Mouse (Mus musculus): ENCODE results near the gene Mast1. TPM values are rescaled to one million over a fixed set of nuclear protein-coding genes. Genes with fewer than 3 reads are reported as not detected.

Gene Mast1
- polyA plus RNA-seq (2014; fragmentation: Illumina TruSeq; extraction: RNeasy Lipid Tissue Mini Kit (QIAGEN cat#74804)), result not detected

GRCm38 (mm10) chr8:84936962-84937546, at the start of gene Mast1:
TSS of gene Mast1 (minus strand) at chr8:84937359.

GRCm38 (mm10) chr8:84978248-84978940, 41.2 kb upstream of the Mast1 start, which contains the start of gene Junb:
TSS of gene Junb (minus strand) at chr8:84978718.

GRCm38 (mm10) chr8:84969241-84970134, 32.3 kb upstream of the Mast1 start, which contains the start of the genes Gm49661, Prdx2 and Rnaseh2a:
TSS of gene Gm49661 (minus strand) at chr8:84969433.
TSS of gene Prdx2 (plus strand) at chr8:84969587.
TSS of gene Rnaseh2a (minus strand) at chr8:84969767.

GRCm38 (mm10) chr8:84946528-84947240, 9.5 kb upstream of the Mast1 start, which contains the start of gene Rtbdn:
TSS of gene Rtbdn (plus strand) at chr8:84946991.

GRCm38 (mm10) chr8:84908421-84909161, 28.6 kb downstream of the Mast1 start, which contains the start of gene Dnase2a:
TSS of gene Dnase2a (plus strand) at chr8:84908560.

GRCm38 (mm10) chr8:84901752-84902151, 35.4 kb downstream of the Mast1 start, which contains the start of gene Klf1:
TSS of gene Klf1 (plus strand) at chr8:84901928.

GRCm38 (mm10) chr8:84893709-84894134, 43.4 kb downstream of the Mast1 start, which contains the start of gene Gcdh:
TSS of gene Gcdh (minus strand) at chr8:84893921.

GRCm38 (mm10) chr8:84871376-84872308, 65.5 kb downstream of the Mast1 start, which contains the start of gene Syce2:
TSS of gene Syce2 (plus strand) at chr8:84872111.

Other genes with a start within 250 kb of the Mast1 start
- gene Nacc1, start 249.5 kb downstream of the Mast1 start, polyA plus RNA-seq (2014; fragmentation: Illumina TruSeq; extraction: RNeasy Lipid Tissue Mini Kit (QIAGEN cat#74804)), result 2.3 TPM
- gene Lyl1, start 235.9 kb downstream of the Mast1 start, polyA plus RNA-seq (2014; fragmentation: Illumina TruSeq; extraction: RNeasy Lipid Tissue Mini Kit (QIAGEN cat#74804)), result not detected
- not detected for gene G430095P16Rik, start 214.4 kb downstream of the Mast1 start, polyA plus RNA-seq (2014; fragmentation: Illumina TruSeq; extraction: RNeasy Lipid Tissue Mini Kit (QIAGEN cat#74804))
- gene Nfix, start 137.0 kb downstream of the Mast1 start, polyA plus RNA-seq (2014; fragmentation: Illumina TruSeq; extraction: RNeasy Lipid Tissue Mini Kit (QIAGEN cat#74804)), result 44.0 TPM
- 2.4 TPM for gene Dand5, start 114.5 kb downstream of the Mast1 start, polyA plus RNA-seq (2014; fragmentation: Illumina TruSeq; extraction: RNeasy Lipid Tissue Mini Kit (QIAGEN cat#74804))
- 1.1 TPM for gene Gadd45gip1, start 105.8 kb downstream of the Mast1 start, polyA plus RNA-seq (2014; fragmentation: Illumina TruSeq; extraction: RNeasy Lipid Tissue Mini Kit (QIAGEN cat#74804))
- 3.2 TPM for gene Rad23a, start 96.7 kb downstream of the Mast1 start, polyA plus RNA-seq (2014; fragmentation: Illumina TruSeq; extraction: RNeasy Lipid Tissue Mini Kit (QIAGEN cat#74804))
- 1,005 TPM for gene Calr, start 90.4 kb downstream of the Mast1 start, polyA plus RNA-seq (2014; fragmentation: Illumina TruSeq; extraction: RNeasy Lipid Tissue Mini Kit (QIAGEN cat#74804))
- gene Farsa, start 80.4 kb downstream of the Mast1 start, polyA plus RNA-seq (2014; fragmentation: Illumina TruSeq; extraction: RNeasy Lipid Tissue Mini Kit (QIAGEN cat#74804)), result 4.1 TPM
- gene Syce2, start 65.2 kb downstream of the Mast1 start, polyA plus RNA-seq (2014; fragmentation: Illumina TruSeq; extraction: RNeasy Lipid Tissue Mini Kit (QIAGEN cat#74804)), result 32.4 TPM
- gene Gcdh, start 43.4 kb downstream of the Mast1 start, polyA plus RNA-seq (2014; fragmentation: Illumina TruSeq; extraction: RNeasy Lipid Tissue Mini Kit (QIAGEN cat#74804)), result 32.8 TPM
- not detected for gene Klf1, start 35.4 kb downstream of the Mast1 start, polyA plus RNA-seq (2014; fragmentation: Illumina TruSeq; extraction: RNeasy Lipid Tissue Mini Kit (QIAGEN cat#74804))
- gene Dnase2a, start 28.8 kb downstream of the Mast1 start, polyA plus RNA-seq (2014; fragmentation: Illumina TruSeq; extraction: RNeasy Lipid Tissue Mini Kit (QIAGEN cat#74804)), result 2.5 TPM
- not detected for gene Rtbdn, start 9.6 kb upstream of the Mast1 start, polyA plus RNA-seq (2014; fragmentation: Illumina TruSeq; extraction: RNeasy Lipid Tissue Mini Kit (QIAGEN cat#74804))
- not detected for gene Gm49661, start 32.1 kb upstream of the Mast1 start, polyA plus RNA-seq (2014; fragmentation: Illumina TruSeq; extraction: RNeasy Lipid Tissue Mini Kit (QIAGEN cat#74804))
- gene Prdx2, start 32.2 kb upstream of the Mast1 start, polyA plus RNA-seq (2014; fragmentation: Illumina TruSeq; extraction: RNeasy Lipid Tissue Mini Kit (QIAGEN cat#74804)), result 36.9 TPM
- 2.6 TPM for gene Rnaseh2a, start 32.4 kb upstream of the Mast1 start, polyA plus RNA-seq (2014; fragmentation: Illumina TruSeq; extraction: RNeasy Lipid Tissue Mini Kit (QIAGEN cat#74804))
- 0.34 TPM for gene Junb, start 41.4 kb upstream of the Mast1 start, polyA plus RNA-seq (2014; fragmentation: Illumina TruSeq; extraction: RNeasy Lipid Tissue Mini Kit (QIAGEN cat#74804))
- gene Hook2, start 53.2 kb upstream of the Mast1 start, polyA plus RNA-seq (2014; fragmentation: Illumina TruSeq; extraction: RNeasy Lipid Tissue Mini Kit (QIAGEN cat#74804)), result 2.3 TPM
- gene Best2, start 77.2 kb upstream of the Mast1 start, polyA plus RNA-seq (2014; fragmentation: Illumina TruSeq; extraction: RNeasy Lipid Tissue Mini Kit (QIAGEN cat#74804)), result not detected
- 6.7 TPM for gene Asna1, start 87.9 kb upstream of the Mast1 start, polyA plus RNA-seq (2014; fragmentation: Illumina TruSeq; extraction: RNeasy Lipid Tissue Mini Kit (QIAGEN cat#74804))
- gene Trir, start 89.5 kb upstream of the Mast1 start, polyA plus RNA-seq (2014; fragmentation: Illumina TruSeq; extraction: RNeasy Lipid Tissue Mini Kit (QIAGEN cat#74804)), result 5.3 TPM
- gene Tnpo2, start 99.6 kb upstream of the Mast1 start, polyA plus RNA-seq (2014; fragmentation: Illumina TruSeq; extraction: RNeasy Lipid Tissue Mini Kit (QIAGEN cat#74804)), result 14.1 TPM
- gene Fbxw9, start 122.7 kb upstream of the Mast1 start, polyA plus RNA-seq (2014; fragmentation: Illumina TruSeq; extraction: RNeasy Lipid Tissue Mini Kit (QIAGEN cat#74804)), result 1.5 TPM
- gene Gm5741, start 130.6 kb upstream of the Mast1 start, polyA plus RNA-seq (2014; fragmentation: Illumina TruSeq; extraction: RNeasy Lipid Tissue Mini Kit (QIAGEN cat#74804)), result not detected
- 19.0 TPM for gene Dhps, start 134.4 kb upstream of the Mast1 start, polyA plus RNA-seq (2014; fragmentation: Illumina TruSeq; extraction: RNeasy Lipid Tissue Mini Kit (QIAGEN cat#74804))
- 2.8 TPM for gene Wdr83os, start 143.4 kb upstream of the Mast1 start, polyA plus RNA-seq (2014; fragmentation: Illumina TruSeq; extraction: RNeasy Lipid Tissue Mini Kit (QIAGEN cat#74804))
- 1.00 TPM for gene Wdr83, start 143.9 kb upstream of the Mast1 start, polyA plus RNA-seq (2014; fragmentation: Illumina TruSeq; extraction: RNeasy Lipid Tissue Mini Kit (QIAGEN cat#74804))
- gene Man2b1, start 145.9 kb upstream of the Mast1 start, polyA plus RNA-seq (2014; fragmentation: Illumina TruSeq; extraction: RNeasy Lipid Tissue Mini Kit (QIAGEN cat#74804)), result 6.1 TPM
- 11.3 TPM for gene Zfp791, start 185.7 kb upstream of the Mast1 start, polyA plus RNA-seq (2014; fragmentation: Illumina TruSeq; extraction: RNeasy Lipid Tissue Mini Kit (QIAGEN cat#74804))
- not detected for gene Cks1brt, start 214.6 kb upstream of the Mast1 start, polyA plus RNA-seq (2014; fragmentation: Illumina TruSeq; extraction: RNeasy Lipid Tissue Mini Kit (QIAGEN cat#74804))